Mouse (Mus musculus) heart, adult 2 months (tissue): ENCODE data around the gene Pycr1.

Experiments used
- CTCF ChIP-seq: fragments of 200-600 bp; IDR thresholded peaks from 2 replicates; pipeline ENCODE4 v1.8.1; 2022; ENCODE audit warnings: antibody characterized with exemption, mild to moderate bottlenecking, moderate library complexity
- EP300 ChIP-seq: fragments of 200-500 bp; IDR thresholded peaks from 2 replicates; pipeline ENCODE4 v1.6.1; 2011; ENCODE audit warnings: low read depth, low read length, control low read depth; ENCODE audit not compliant: insufficient read depth

DNA sequence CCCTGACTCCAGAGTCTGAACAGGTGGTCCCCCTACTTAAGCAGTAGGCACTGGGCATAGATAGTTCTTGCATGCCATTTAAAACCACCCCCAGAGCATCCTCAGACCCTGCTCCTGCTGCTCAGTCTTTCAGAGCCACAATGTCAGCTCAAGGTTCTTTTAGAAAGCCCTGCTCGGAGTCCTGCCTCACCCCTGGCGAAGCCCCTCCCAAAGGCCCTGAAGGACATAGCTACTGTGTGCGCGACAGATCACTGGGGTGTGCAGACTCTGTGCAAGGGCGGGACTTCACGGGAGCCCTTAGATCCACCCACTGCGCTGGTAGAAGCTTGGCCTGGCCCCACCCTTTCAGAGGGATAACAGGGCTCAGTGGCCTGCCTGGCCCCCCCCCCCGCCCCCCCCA lies 34.3 kb downstream of the Pycr1 start:
- TF ChIP-seq CTCF = no peak
- no peak for TF ChIP-seq EP300
